Mouse (Mus musculus) urinary bladder, adult 2 months (tissue): ENCODE measurements at regions not wholly inside any gene's neighbourhood (a gene's known extent, or its start where the extent isn't known, plus 50 kb on each side); places are given as distances from the start of the nearest gene placed in this dataset.

Source experiments
- DNase-seq: peaks from one replicate; pipeline ENCODE4 v3.0.0; 2022; ENCODE audit warnings: low spot score

DNA sequence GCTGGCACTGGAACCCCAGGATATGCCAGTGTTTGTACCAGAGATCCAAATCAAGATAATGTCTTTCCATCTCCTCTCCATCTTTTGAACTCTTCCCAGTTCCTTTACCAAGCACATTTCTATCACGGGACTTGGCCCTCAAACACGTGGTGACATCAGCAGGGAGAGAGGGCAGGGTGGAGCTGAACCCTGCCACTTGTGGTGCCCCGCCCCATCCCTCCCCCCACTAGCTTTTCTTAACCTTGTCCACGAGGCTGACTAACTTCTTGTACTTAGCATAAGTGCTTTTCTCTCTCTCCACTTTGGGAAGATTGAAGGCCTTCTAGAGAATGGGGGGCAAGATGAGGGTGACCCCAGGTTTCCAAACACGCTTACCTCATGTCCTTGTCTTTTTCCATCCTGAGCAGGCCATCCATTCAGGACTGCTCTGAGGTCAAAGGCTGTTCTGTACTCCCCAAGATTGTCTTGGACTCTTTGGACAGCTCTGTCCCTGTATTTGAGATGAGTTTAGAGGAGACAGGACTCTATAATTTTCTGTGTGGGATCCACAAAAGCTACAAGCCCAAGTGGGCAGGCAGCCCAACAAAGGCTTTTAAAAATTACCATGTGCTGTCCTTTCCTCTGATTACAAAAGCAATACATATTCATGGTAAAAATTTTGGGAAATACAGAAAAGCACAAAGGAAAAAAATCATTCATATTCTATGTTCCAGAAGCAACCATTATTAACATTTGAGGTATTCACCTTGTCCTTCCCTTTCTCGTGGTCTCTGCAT, 192.7 kb upstream of the 4931429L15Rik start:
- no peak for DNase-seq

- DNase-seq: no peak
Observed at GRCm38 (mm10) chr9:46511307-46511706, 191.5 kb upstream of the 4931429L15Rik start.

DNA sequence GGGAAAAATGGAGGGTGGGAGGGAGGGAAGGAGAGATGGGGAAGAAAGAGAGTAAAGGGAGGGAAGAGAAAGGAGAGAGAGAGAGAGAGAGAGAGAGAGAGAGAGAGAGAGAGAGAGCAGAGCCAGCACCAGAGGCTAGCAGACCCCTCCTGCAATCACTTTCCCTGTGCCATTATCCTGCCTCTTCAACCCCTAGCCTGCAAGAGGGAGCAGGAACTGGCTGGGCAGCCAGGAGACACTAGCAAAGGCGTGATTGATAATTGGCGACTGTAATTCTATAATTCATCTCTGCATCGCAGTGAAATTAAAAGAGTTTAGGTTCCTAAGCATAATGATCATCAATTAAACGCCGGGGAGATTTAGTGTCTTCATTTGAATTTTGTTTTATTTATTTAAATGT, 190.1 kb upstream of the 4931429L15Rik start:
- DNase-seq: no peak

GRCm38 (mm10) chr9:46509458-46509857, 189.7 kb upstream of the 4931429L15Rik start:
- no peak for DNase-seq

DNA sequence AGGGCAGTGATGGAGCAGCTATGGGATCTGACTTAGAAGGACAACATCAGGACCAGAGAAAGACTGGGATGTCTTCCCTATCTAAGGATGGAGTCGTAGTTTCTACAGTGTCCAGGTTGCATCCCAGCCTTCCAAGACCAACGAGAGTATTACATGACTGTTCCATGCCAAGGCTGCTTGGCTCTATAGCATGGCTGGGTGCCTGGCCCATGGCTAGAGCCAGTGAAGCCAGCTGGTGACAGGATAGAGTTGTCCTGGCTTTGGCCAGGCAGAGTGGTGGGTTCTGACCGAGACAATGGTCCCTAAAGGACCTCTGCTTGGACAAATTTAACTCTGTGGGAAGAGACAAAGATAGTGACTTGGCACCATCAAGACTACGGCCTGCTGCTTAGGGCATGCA, 187.2 kb upstream of the 4931429L15Rik start:
- DNase-seq: no peak

- DNase-seq: no peak
Observed at GRCm38 (mm10) chr9:46504536-46504935, 184.8 kb upstream of the 4931429L15Rik start.

DNA sequence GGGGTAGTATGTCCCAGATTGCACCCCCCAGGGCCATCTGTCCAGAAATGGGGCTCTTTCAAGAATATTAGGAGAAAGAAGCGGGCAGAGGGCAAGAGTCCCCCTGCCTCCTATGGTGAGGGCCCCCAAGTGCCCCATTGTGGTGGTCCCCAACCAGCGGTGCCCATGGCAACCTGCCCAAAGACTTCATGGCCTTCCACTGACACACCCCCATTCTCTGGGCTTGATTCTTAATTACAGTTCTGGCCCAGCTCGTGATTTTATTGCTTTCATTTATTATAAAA, 184.3 kb upstream of the 4931429L15Rik start:
- no peak for DNase-seq

GRCm38 (mm10) chr9:46503321-46504132, 183.7 kb upstream of the 4931429L15Rik start:
- DNase-seq: no peak

GRCm38 (mm10) chr9:46499426-46499825, 179.6 kb upstream of the 4931429L15Rik start:
- DNase-seq: no peak

DNA sequence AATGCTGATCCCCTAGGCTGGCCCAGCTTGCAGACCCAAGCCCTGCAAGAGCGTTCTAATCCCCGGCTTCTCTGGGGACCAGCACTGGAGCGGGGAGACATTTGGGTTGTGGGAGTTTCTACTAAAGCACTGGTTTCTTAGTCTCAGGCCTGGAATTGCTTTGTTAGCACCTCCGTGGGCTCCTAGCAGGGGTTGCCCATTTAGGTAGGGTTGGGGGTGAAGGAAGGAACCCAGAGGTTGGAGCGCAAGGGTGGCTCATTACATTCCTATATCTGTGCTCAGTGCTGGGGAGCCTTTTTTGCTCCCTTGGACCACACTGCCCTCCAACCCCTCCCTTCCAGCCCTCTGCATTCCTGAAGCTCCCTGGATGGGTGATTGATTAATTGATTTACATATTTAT, 179.1 kb upstream of the 4931429L15Rik start:
- DNase-seq: no peak

DNA sequence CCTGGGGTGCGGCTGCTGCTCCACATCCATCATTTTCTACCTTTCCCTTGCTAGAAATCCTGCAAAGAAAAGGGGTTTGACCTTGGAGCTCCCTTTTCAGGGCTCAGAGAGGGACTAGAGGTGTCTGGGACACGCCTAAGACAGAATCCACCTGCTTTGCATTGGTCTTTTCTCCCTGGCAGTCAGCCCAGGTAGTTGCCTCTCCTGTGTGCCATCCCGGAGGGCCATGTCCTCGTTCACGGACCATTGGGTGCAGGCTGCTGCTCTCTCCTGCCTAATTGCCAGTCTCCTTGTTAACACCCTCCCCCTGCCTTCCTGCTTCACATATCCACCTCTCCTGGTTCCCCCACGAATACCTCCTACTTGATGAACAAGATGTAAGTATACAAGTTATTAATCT, 175.5 kb upstream of the 4931429L15Rik start:
- no peak for DNase-seq

- no peak for DNase-seq
Observed at GRCm38 (mm10) chr9:46482859-46483443, 163.2 kb upstream of the 4931429L15Rik start.

DNA sequence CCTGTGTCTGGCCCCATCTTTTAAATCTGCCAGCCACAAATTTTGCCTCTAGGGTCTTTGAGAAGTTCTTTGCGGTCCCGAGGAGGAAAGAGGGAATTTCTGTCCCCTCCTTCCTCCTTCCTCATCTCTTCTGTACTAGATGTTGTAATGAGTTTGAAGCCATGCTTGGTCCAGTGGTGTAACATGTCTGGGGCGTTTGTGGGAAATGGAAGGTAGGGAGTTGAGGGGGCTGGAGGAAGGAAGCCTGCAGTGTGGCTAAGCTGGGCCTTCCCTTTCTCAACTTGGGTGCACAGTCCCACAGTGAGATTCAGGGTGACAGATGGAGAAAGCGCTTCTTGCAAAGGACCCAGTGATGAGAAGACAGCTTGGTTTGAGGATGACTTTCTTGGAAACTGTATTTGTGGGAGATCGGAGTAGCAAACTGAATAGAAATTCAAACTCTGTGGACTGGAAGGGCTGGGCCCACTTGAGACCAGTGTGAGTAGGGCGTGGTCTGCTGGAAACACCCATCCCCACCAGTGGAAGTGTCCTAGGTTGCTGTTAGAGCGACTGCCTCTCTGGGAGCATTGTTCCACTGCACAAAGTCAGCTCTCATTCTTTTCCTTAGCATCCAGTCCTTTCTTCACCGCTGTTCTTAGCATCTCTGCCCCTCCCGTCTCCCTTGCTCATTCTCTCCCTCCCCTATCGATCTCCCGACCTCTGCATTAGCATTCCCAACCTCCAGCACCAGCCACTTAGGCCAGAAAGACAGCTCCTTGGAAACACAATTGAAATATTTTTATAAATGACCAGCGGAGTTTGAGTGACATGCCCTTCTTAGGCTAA, 162.5 kb upstream of the 4931429L15Rik start:
- no peak for DNase-seq

DNA sequence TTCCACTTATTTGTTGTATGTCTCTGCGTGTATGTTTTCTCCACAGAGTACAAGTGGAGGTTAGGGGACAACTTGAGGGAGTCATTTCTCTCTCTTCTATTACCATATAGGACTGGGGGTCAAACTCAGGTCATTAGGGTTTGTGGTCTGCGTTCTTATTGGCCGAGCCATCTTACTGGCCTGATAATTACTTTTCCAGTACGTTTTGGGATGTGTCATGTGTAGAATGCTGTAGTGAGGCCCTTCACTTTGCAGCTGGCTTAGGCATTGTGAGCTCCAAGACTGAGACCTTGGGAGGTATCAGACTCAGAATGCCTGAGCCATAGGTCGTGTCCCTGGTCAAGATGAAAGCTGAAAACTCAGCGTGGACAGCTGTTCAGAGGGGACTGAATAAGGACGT, 161.7 kb upstream of the 4931429L15Rik start:
- DNase-seq: no peak

DNA sequence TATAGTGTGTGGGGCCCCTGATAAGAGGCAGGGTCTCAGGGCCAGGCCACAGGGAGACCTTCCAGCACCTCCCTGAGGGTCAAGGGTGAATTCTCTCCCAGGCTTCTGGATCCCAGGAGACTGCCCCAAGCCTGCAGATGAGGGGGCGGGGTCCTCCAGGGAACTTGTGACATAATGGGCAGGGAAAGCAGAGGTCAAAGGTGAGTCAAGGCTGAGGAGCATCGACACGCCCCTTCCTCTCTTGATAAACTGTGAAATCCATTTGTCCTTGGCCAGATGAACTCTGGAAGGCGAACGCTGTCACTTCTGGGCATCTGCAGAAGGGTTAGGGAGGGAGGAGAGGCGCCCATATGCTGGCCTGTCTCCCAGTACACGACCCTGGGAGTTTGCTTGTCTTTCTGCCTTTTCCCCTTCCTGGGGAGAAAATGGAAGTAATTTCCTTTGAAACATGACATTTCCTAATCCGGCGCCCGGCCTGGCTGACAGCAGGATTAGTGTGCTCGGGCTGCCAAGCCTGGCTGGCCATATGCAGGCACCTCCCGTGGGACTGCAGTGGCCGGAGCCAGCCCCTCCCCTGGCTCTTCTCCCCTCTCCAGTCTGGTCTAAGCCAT, 160.4 kb upstream of the 4931429L15Rik start:
- no peak for DNase-seq

DNA sequence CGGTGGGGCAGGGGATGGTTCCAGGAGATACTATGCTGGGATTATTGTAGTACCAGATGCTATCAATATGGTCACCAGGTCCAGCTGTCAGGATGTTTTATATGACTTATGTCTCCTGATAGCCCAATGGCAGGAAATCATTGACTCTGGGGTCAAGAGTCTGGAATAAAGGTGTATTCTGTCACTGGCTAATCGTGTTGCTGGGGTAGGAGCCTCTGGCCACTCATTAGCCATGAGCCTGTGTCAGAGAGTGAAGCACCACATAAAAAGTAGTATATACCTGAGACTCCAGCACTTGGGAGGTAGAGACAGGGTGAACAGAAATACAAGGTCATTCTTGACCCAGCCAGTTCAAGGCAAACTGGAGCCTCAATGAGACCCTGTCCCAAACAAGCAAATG, 158.8 kb upstream of the 4931429L15Rik start:
- DNase-seq: no peak

GRCm38 (mm10) chr9:46476516-46476915, 156.7 kb upstream of the 4931429L15Rik start:
- no peak for DNase-seq

GRCm38 (mm10) chr9:46473681-46474080, 153.9 kb upstream of the 4931429L15Rik start:
- no peak for DNase-seq

DNA sequence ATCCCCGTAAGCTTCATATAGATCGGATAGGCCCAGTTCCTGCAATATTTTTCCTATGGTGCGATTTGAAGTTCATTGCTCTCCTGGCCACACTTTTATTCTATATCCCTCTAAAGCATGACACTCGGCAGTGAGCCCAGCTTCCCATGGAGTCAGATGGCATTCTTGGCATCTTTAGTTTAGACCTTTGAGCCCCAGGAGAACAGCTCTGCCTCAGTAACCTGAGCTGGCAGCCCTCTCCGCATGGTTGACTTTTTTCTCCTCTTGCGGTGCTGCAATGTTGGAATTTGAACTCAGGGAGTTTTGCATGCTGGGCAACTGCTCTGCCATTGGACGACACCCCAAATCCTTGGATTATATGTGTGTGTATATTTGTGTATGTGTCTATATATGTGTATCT, 149.7 kb upstream of the 4931429L15Rik start:
- no peak for DNase-seq

DNA sequence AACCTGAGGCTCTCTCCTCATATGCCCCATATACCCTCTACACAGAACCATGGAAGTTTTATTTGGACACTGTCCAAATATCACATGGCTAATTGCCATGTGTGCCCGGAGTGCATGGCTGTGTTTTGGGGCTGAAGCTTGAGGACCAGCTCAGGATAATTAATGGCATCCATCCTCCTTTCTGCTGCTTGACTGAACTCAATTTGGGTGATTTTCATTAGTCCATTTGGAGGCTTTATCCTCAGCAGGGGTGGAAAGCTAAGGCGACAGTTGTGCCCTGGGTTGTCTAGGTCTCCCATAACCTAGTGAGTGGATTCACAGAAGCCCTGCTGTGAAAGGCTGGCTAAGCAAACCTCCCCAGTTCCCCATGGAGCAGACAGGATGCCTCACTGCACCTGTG, 148.5 kb upstream of the 4931429L15Rik start:
- DNase-seq: no peak

GRCm38 (mm10) chr9:46467671-46468070, 147.9 kb upstream of the 4931429L15Rik start:
- DNase-seq: no peak

- no peak for DNase-seq
Observed at GRCm38 (mm10) chr9:46462681-46463080, 142.9 kb upstream of the 4931429L15Rik start.
